Mouse (Mus musculus) stomach, embryonic 14.5 days (tissue): ENCODE data around the gene Myzap. TPM values are rescaled to one million over a fixed set of nuclear protein-coding genes. Genes with fewer than 3 reads are reported as not detected.
A peak's percentile ranks its signal among the peaks of the same experiment; 100 is the strongest.

Source experiments
- ATAC-seq: fragments of 200-750 bp; cut with Nextera tagmentation; 2 replicates; pipeline ENCODE4 v1.8.0; 2017; ENCODE audit warnings: low read depth, moderate TSS enrichment; ENCODE audit not compliant: insufficient number of reproducible peaks, insufficient read depth, low FRiP score
- H3K27ac ChIP-seq: fragments of 300-500 bp; sonication (generic); 2 replicates; pipeline ENCODE4 v1.5.1; 2014; ENCODE audit warnings: mild to moderate bottlenecking, low read length, moderate library complexity, mixed read lengths
- H3K27me3 ChIP-seq: fragments of 300-500 bp; sonication (generic); 2 replicates; pipeline ENCODE4 v1.6.1; 2014; ENCODE audit warnings: low read length, control low read depth, mixed read lengths; ENCODE audit not compliant: control insufficient read depth, insufficient read depth
- H3K36me3 ChIP-seq: fragments of 300-500 bp; sonication (generic); 2 replicates; pipeline ENCODE4 v1.6.1; 2014; ENCODE audit warnings: mild to moderate bottlenecking, control low read depth, low read length, moderate library complexity, mixed read lengths; ENCODE audit not compliant: control insufficient read depth, insufficient read depth
- H3K4me1 ChIP-seq: fragments of 300-500 bp; sonication (generic); 2 replicates; pipeline ENCODE4 v1.6.1; 2014; ENCODE audit warnings: low read length, control low read depth, mixed read lengths; ENCODE audit not compliant: control insufficient read depth, insufficient read depth
- H3K4me2 ChIP-seq: fragments of 300-500 bp; sonication (generic); replicated peaks from 2 replicates; pipeline ENCODE4 v1.6.1; 2014; ENCODE audit warnings: low read depth, low read length, control low read depth
- H3K4me3 ChIP-seq: fragments of 300-500 bp; sonication (generic); 2 replicates; pipeline ENCODE4 v1.5.1; 2014; ENCODE audit warnings: low read depth, low read length, control low read depth
- H3K9ac ChIP-seq: fragments of 300-500 bp; sonication (generic); replicated peaks from 2 replicates; pipeline ENCODE4 v1.6.1; 2014; ENCODE audit warnings: low read depth, mild to moderate bottlenecking, control low read depth, low read length, moderate library complexity, mixed read lengths
- H3K9me3 ChIP-seq: fragments of 300-500 bp; sonication (generic); 2 replicates; pipeline ENCODE4 v1.6.1; 2016; ENCODE audit warnings: low read depth, low read length, control low read depth; ENCODE audit not compliant: control insufficient read depth
- WGBS: fragments of 180-500 bp; shearing (Covaris S2); extraction: QIAGEN DNeasy Blood & Tissue Kit; methylation state at CpG from one replicate; pipeline ENCODE4 v1.1.7; 2014; 5-methylcytosine and 5-hydroxymethylcytosine counted together
- polyA plus RNA-seq: library from polyadenylated mRNA; unstranded; fragments of >200 nt; fragmentation: Nextera tagmentation; extraction: Ambion mirVana; gene quantifications from 2 replicates; pipeline ENCODE4 v1.2.1, GENCODE M21; 2014

Myzap gene
- polyA plus RNA-seq, result 11.1 and 12.7 TPM in 2 replicates

- peak; percentile 94 for ATAC-seq
- no peaks in the 10 kb centered on the region for H3K27me3 ChIP-seq
- no peaks in the 10 kb centered on the region for H3K9me3 ChIP-seq
- peak within 1 kb of the TSS; percentile 62 for H3K4me2 ChIP-seq
- no peak within 1 kb of the TSS for H3K27ac ChIP-seq
- peaks cover 7% of the 10 kb centered on the region; the same call in 1 of the 2 replicates for H3K4me1 ChIP-seq
- 2% methylated on average over 29 of the region's 29 CpGs for WGBS
- peak within 1 kb of the TSS; percentile 39 for H3K9ac ChIP-seq
- peak within 1 kb of the TSS; percentile 47 for H3K4me3 ChIP-seq
- H3K36me3 ChIP-seq, result no peaks in the 10 kb centered on the region
These were observed at the start of gene Myzap for GRCm38 (mm10) chr9:71591938-71592548. Myzap (minus strand) TSS chr9:71592360.

- H3K27ac ChIP-seq, result no peak overlapping the region
- no peaks in the 10 kb centered on the region for H3K4me1 ChIP-seq
- ATAC-seq, result no peak
- H3K9me3 ChIP-seq, result no peaks in the 10 kb centered on the region
- H3K36me3 ChIP-seq, result no peaks in the 10 kb centered on the region
- no peak overlapping the region for H3K9ac ChIP-seq
- no peaks in the 10 kb centered on the region for H3K27me3 ChIP-seq
- no peak overlapping the region for H3K4me2 ChIP-seq
- 82% methylated on average over 4 of the region's 4 CpGs for WGBS
- no peak overlapping the region for H3K4me3 ChIP-seq
These were observed 48.3 kb upstream of the Myzap start for GRCm38 (mm10) chr9:71640361-71640927.

- Histone ChIP-seq H3K36me3 (no peaks in the 10 kb centered on the region), H3K27ac (no peak overlapping the region), H3K27me3 (no peaks in the 10 kb centered on the region), H3K4me2 (no peak overlapping the region), H3K4me3 (no peak overlapping the region), H3K9ac (no peak overlapping the region), H3K4me1 (no peaks in the 10 kb centered on the region), H3K9me3 (no peaks in the 10 kb centered on the region; the same call in 1 of the 2 replicates)
- ATAC-seq, result no peak
- 57% methylated on average over 11 of the region's 11 CpGs for WGBS
These were observed 46.0 kb upstream of the Myzap start for GRCm38 (mm10) chr9:71638198-71638597.

DNA sequence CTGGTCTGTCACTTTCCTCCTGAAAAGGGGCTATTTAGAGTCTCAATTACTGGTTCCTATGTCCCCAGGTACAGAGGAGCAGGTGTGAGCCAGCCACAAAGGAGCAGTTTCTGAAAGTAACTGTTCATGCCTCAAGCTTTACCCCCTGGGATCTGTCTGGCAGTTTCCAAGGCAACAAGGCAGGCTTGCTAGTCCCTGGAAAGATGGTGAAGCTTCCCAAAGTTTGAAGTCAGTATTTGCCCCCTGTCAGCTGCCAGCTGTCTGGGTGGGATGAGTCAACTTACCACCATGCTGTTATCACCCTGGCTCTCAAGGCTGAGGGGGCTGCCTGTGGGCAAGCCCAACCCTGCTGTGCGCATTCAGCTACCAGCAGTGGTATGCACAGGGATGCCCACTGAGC lies 44.7 kb upstream of the Myzap start:
- Histone ChIP-seq H3K9ac (no peak overlapping the region), H3K4me3 (no peak overlapping the region), H3K27me3 (no peaks in the 10 kb centered on the region), H3K4me2 (no peak overlapping the region), H3K9me3 (no peaks in the 10 kb centered on the region; the same call in 1 of the 2 replicates), H3K36me3 (no peaks in the 10 kb centered on the region), H3K4me1 (no peaks in the 10 kb centered on the region), H3K27ac (no peak overlapping the region)
- ATAC-seq, result no peak
- 86% methylated on average over 1 of the region's 1 CpGs for WGBS

GRCm38 (mm10) chr9:71635627-71636026 lies 43.5 kb upstream of the Myzap start:
- ATAC-seq, result no peak
- Histone ChIP-seq H3K4me1 (no peaks in the 10 kb centered on the region), H3K4me2 (no peak overlapping the region), H3K9ac (no peak overlapping the region), H3K27ac (no peak overlapping the region), H3K9me3 (no peaks in the 10 kb centered on the region; the same call in 1 of the 2 replicates), H3K27me3 (no peaks in the 10 kb centered on the region), H3K4me3 (no peak overlapping the region), H3K36me3 (0 out of 2 replicates have a peak, but pooled peaks cover 2% of the 10 kb centered on the region)
- 56% methylated on average over 1 of the region's 1 CpGs for WGBS

- WGBS, result 89% methylated on average over 2 of the region's 2 CpGs
These were observed 42.8 kb upstream of the Myzap start for GRCm38 (mm10) chr9:71634916-71635315.

GRCm38 (mm10) chr9:71628921-71629320 lies 36.8 kb upstream of the Myzap start:
- Histone ChIP-seq H3K9ac (no peak overlapping the region), H3K27me3 (no peaks in the 10 kb centered on the region), H3K4me2 (no peak overlapping the region), H3K27ac (no peak overlapping the region), H3K36me3 (0 out of 2 replicates have a peak, but pooled peaks cover 2% of the 10 kb centered on the region), H3K4me1 (peaks cover 5% of the 10 kb centered on the region; the same call in 1 of the 2 replicates), H3K4me3 (no peak overlapping the region), H3K9me3 (no peaks in the 10 kb centered on the region; the same call in 1 of the 2 replicates)
- no peak for ATAC-seq
- 72% methylated on average over 6 of the region's 6 CpGs for WGBS

More at GRCm38 (mm10) chr9:71634916-71635315, 42.8 kb upstream of the Myzap start:
- Histone ChIP-seq H3K36me3 (0 out of 2 replicates have a peak, but pooled peaks cover 2% of the 10 kb centered on the region), H3K27me3 (no peaks in the 10 kb centered on the region), H3K9me3 (no peaks in the 10 kb centered on the region; the same call in 1 of the 2 replicates), H3K27ac (no peak overlapping the region), H3K4me2 (no peak overlapping the region), H3K4me1 (no peaks in the 10 kb centered on the region), H3K4me3 (no peak overlapping the region), H3K9ac (no peak overlapping the region)
- no peak for ATAC-seq

DNA sequence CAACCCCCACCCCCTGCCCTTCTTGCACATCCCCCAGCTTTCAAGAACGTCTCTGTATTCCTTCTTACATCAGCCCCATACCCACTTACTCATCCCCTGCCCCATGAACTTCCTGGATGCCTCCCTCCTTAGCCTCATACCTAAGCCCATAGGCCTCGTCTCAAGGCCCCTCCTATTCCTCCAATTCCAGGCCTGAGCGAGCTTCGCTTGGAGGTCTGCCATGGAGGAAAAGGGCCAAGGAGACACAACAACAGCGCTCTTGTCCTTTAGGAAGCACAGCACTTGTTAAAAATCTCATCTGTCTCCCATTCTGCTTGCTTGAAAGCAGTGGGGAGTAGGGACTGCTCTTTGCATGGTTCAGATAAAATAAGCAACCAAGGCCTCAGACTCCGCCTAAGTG lies 36.1 kb upstream of the Myzap start:
- no peaks in the 10 kb centered on the region for H3K27me3 ChIP-seq
- no peak overlapping the region for H3K9ac ChIP-seq
- H3K36me3 ChIP-seq, result 0 out of 2 replicates have a peak, but pooled peaks cover 2% of the 10 kb centered on the region
- WGBS, result 70% methylated on average over 6 of the region's 6 CpGs
- H3K4me2 ChIP-seq, result no peak overlapping the region
- ATAC-seq, result no peak
- H3K27ac ChIP-seq, result no peak overlapping the region
- peaks cover 5% of the 10 kb centered on the region; the same call in 1 of the 2 replicates for H3K4me1 ChIP-seq
- H3K4me3 ChIP-seq, result no peak overlapping the region
- H3K9me3 ChIP-seq, result no peaks in the 10 kb centered on the region
